ENCODE assay signal across 8 mouse cellular contexts in the genomic region with DNA sequence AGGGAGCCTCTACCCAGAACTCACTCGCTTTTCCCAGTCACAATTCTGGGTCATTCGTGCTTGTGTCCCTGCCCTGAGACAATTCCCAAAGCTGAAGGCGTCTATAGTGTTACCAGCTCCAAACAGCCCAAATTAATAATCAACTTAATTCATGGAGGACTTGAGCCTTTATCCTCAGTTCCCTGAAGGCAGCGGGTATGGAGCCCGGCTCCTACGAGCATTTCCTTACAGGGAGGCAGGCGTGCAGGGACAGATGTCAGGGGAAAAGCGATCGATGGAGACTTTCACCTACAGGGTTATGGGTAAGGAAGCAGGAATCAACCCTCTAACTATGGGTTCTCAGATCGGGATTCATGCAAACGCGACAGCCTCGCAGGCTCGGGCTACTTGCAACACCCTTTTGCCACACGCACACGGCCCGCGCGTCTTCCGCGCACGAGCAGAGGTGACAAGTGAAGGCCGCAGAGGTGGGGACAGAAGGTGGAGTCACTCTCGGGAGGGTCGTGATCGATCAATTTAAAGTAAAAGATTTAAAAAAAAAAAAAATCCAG. TPM values are rescaled to one million over a fixed set of nuclear protein-coding genes. Genes with fewer than 3 reads are reported as not detected.
DNase-seq lines count a peak whose midpoint lies in the region; ATAC-seq and TF ChIP-seq lines count a peak whose summit lies in the region.

No protein-coding gene starts in this region.

- H3K9me3 ChIP-seq in lung, embryonic 14.5 days (ENCODE audit: low read depth, low read length): no peaks in the 10 kb centered on the region
- no peaks in the 10 kb centered on the region for H3K9me3 ChIP-seq in heart, embryonic 11.5 days (replicated peaks; ENCODE audit: control insufficient read depth, low read length)
- no peaks in the 10 kb centered on the region for H3K9me3 ChIP-seq in kidney, embryonic 15.5 days (replicated peaks)
- no peaks in the 10 kb centered on the region for H3K9me3 ChIP-seq in midbrain, embryonic 14.5 days (ENCODE audit: control insufficient read depth, low read length)

- H3K4me1 ChIP-seq in lung, embryonic 14.5 days (ENCODE audit: insufficient read depth): peaks cover 14% of the 10 kb centered on the region; the same call in 1 of the 2 replicates
- no peaks in the 10 kb centered on the region; the same call in 1 of the 2 replicates for H3K4me1 ChIP-seq in brown adipose tissue, adult 24 weeks (ENCODE audit: control insufficient read depth, insufficient read depth, insufficient read length, low read length)
- H3K4me1 ChIP-seq in heart, embryonic 11.5 days (ENCODE audit: control insufficient read depth, insufficient read depth, low read length): peaks cover 34% of the 10 kb centered on the region
- peaks cover 61% of the 10 kb centered on the region for H3K4me1 ChIP-seq in kidney, embryonic 15.5 days
- H3K4me1 ChIP-seq in midbrain, embryonic 14.5 days (ENCODE audit: control insufficient read depth, insufficient read depth, low read length): peaks cover 56% of the 10 kb centered on the region

- peak overlapping the region; percentile 97 for H3K4me2 ChIP-seq in lung, embryonic 14.5 days
- peak overlapping the region; percentile 88 for H3K4me2 ChIP-seq in heart, embryonic 11.5 days
- peak overlapping the region; percentile 70 for H3K4me2 ChIP-seq in kidney, embryonic 15.5 days
- peak overlapping the region; percentile 78 for H3K4me2 ChIP-seq in midbrain, embryonic 14.5 days (ENCODE audit: low read length)

- peak; percentile 68 for DNase-seq in lung, embryonic 14.5 days
- no peak for DNase-seq in lung, postnatal 25 days (ENCODE audit: low spot score)
- peak; percentile 79 for DNase-seq in midbrain, embryonic 14.5 days
- DNase-seq in ovary, adult 18-20 months (ENCODE audit: low spot score): no peak
- DNase-seq in spleen, adult 18-20 months: no peak

- peak overlapping the region; percentile 43 for H3K4me3 ChIP-seq in lung, embryonic 14.5 days (ENCODE audit: low read depth, low read length)
- peak overlapping the region; percentile 58 for H3K4me3 ChIP-seq in brown adipose tissue, adult 24 weeks (ENCODE audit: insufficient read depth, low read depth, low read length)
- H3K4me3 ChIP-seq in heart, embryonic 11.5 days (ENCODE audit: low read depth, low read length): peak overlapping the region; percentile 44
- peak overlapping the region; percentile 37 for H3K4me3 ChIP-seq in kidney, embryonic 15.5 days (replicated peaks)
- H3K4me3 ChIP-seq in midbrain, embryonic 14.5 days (replicated peaks; ENCODE audit: low read depth, low read length): peak overlapping the region; percentile 39

- TF ChIP-seq CTCF in lung, embryonic 14.5 days (IDR thresholded peaks at IDR 0.05; ENCODE audit: low read depth): no peak

- 6% methylated on average over 26 of the region's 26 CpGs for WGBS in lung, embryonic 14.5 days
- 3% methylated on average over 26 of the region's 26 CpGs for WGBS in heart, embryonic 11.5 days (ENCODE audit: insufficient replicate concordance)
- 6% methylated on average over 26 of the region's 26 CpGs for WGBS in kidney, embryonic 15.5 days
- 2% methylated on average over 26 of the region's 26 CpGs for WGBS in midbrain, embryonic 14.5 days

- no peak for ATAC-seq in lung, embryonic 14.5 days (ENCODE audit: insufficient read depth)
- ATAC-seq in heart, embryonic 11.5 days (replicated peaks; ENCODE audit: insufficient number of reproducible peaks, low FRiP score, low TSS enrichment): no peak
- no peak for ATAC-seq in kidney, embryonic 15.5 days (replicated peaks; ENCODE audit: low FRiP score)
- ATAC-seq in midbrain, embryonic 14.5 days (ENCODE audit: low FRiP score, low TSS enrichment): no peak

- H3K9ac ChIP-seq in lung, embryonic 14.5 days: peak overlapping the region; percentile 80
- H3K9ac ChIP-seq in heart, embryonic 11.5 days (ENCODE audit: low read depth, low read length): peak overlapping the region; percentile 94
- H3K9ac ChIP-seq in kidney, embryonic 15.5 days: peak overlapping the region; percentile 59
- peak overlapping the region; percentile 73 for H3K9ac ChIP-seq in midbrain, embryonic 14.5 days (replicated peaks; ENCODE audit: low read length)

- no peaks in the 10 kb centered on the region for H3K27me3 ChIP-seq in lung, embryonic 14.5 days (ENCODE audit: insufficient read depth, low read length)
- H3K27me3 ChIP-seq in heart, embryonic 11.5 days (ENCODE audit: control insufficient read depth, insufficient read depth, low read length): no peaks in the 10 kb centered on the region
- no peaks in the 10 kb centered on the region for H3K27me3 ChIP-seq in kidney, embryonic 15.5 days
- H3K27me3 ChIP-seq in midbrain, embryonic 14.5 days (ENCODE audit: control insufficient read depth, insufficient read depth, low read length): no peaks in the 10 kb centered on the region

- no peaks in the 10 kb centered on the region for H3K36me3 ChIP-seq in lung, embryonic 14.5 days (ENCODE audit: insufficient read depth)
- H3K36me3 ChIP-seq in heart, embryonic 11.5 days (ENCODE audit: control insufficient read depth, insufficient read depth, low read length): no peaks in the 10 kb centered on the region
- no peaks in the 10 kb centered on the region for H3K36me3 ChIP-seq in kidney, embryonic 15.5 days
- H3K36me3 ChIP-seq in midbrain, embryonic 14.5 days (ENCODE audit: control insufficient read depth, insufficient read depth, low read length): no peaks in the 10 kb centered on the region

- peak overlapping the region; percentile 60 for H3K27ac ChIP-seq in lung, embryonic 14.5 days (ENCODE audit: low read depth)
- H3K27ac ChIP-seq in brown adipose tissue, adult 24 weeks (replicated peaks; ENCODE audit: low read depth, low read length): no peak overlapping the region
- H3K27ac ChIP-seq in heart, embryonic 11.5 days (ENCODE audit: low read depth, low read length): 0 out of 2 replicates have a peak overlapping the region, but pooled peaks have one; percentile 57
- H3K27ac ChIP-seq in kidney, embryonic 15.5 days: peak overlapping the region; percentile 83
- H3K27ac ChIP-seq in midbrain, embryonic 14.5 days (replicated peaks; ENCODE audit: low read depth, low read length): peak overlapping the region; percentile 52; the same call in 1 of the 2 replicates

RNA-seq across cellular contexts. Expression of a gene that starts 6.2 kb away (rescaled TPM):
- 8.9 and 11.4 TPM in 2 replicates for polyA plus RNA-seq in lung, embryonic 14.5 days (2014; fragmentation: Nextera tagmentation; extraction: Ambion mirVana)
- 0.87 and 1.2 TPM in 2 replicates for polyA plus RNA-seq in brown adipose tissue, adult 24 weeks (2012; ENCODE audit: insufficient read depth, insufficient read length, missing spikeins)
- polyA plus RNA-seq in heart, embryonic 11.5 days (2014; fragmentation: Nextera tagmentation; extraction: Ambion mirVana): 7.1 and 9.1 TPM in 2 replicates
- 12.0 and 15.1 TPM in 2 replicates for polyA plus RNA-seq in kidney, embryonic 15.5 days (2015; fragmentation: Nextera tagmentation; extraction: Ambion mirVana)
- 7.9 and 9.2 TPM in 2 replicates for polyA plus RNA-seq in midbrain, embryonic 14.5 days (2014; fragmentation: Nextera tagmentation; extraction: Ambion mirVana)

RNA-seq across cellular contexts. Expression of a gene that starts 17.5 kb away (rescaled TPM):
- 8.3 and 8.5 TPM in 2 replicates for polyA plus RNA-seq in lung, embryonic 14.5 days (2014; fragmentation: Nextera tagmentation; extraction: Ambion mirVana)
- 0.25 and 0.55 TPM in 2 replicates for polyA plus RNA-seq in brown adipose tissue, adult 24 weeks (2012; ENCODE audit: insufficient read depth, insufficient read length, missing spikeins)
- 6.0 and 6.4 TPM in 2 replicates for polyA plus RNA-seq in heart, embryonic 11.5 days (2014; fragmentation: Nextera tagmentation; extraction: Ambion mirVana)
- 10.3 and 11.8 TPM in 2 replicates for polyA plus RNA-seq in kidney, embryonic 15.5 days (2015; fragmentation: Nextera tagmentation; extraction: Ambion mirVana)
- polyA plus RNA-seq in midbrain, embryonic 14.5 days (2014; fragmentation: Nextera tagmentation; extraction: Ambion mirVana): 9.1 and 9.4 TPM in 2 replicates

RNA-seq across cellular contexts. Expression of a gene that starts 23.7 kb away (rescaled TPM):
- polyA plus RNA-seq in lung, embryonic 14.5 days (2014; fragmentation: Nextera tagmentation; extraction: Ambion mirVana): 39.1 and 46.2 TPM in 2 replicates
- polyA plus RNA-seq in brown adipose tissue, adult 24 weeks (2012; ENCODE audit: insufficient read depth, insufficient read length, missing spikeins): 9.2 and 10.1 TPM in 2 replicates
- polyA plus RNA-seq in heart, embryonic 11.5 days (2014; fragmentation: Nextera tagmentation; extraction: Ambion mirVana): 25.9 and 36.4 TPM in 2 replicates
- polyA plus RNA-seq in kidney, embryonic 15.5 days (2015; fragmentation: Nextera tagmentation; extraction: Ambion mirVana): 72.9 and 73.1 TPM in 2 replicates
- 33.5 and 40.1 TPM in 2 replicates for polyA plus RNA-seq in midbrain, embryonic 14.5 days (2014; fragmentation: Nextera tagmentation; extraction: Ambion mirVana)

RNA-seq across cellular contexts. Expression of a gene that starts 34.6 kb away (rescaled TPM):
- polyA plus RNA-seq in lung, embryonic 14.5 days (2014; fragmentation: Nextera tagmentation; extraction: Ambion mirVana): not detected in 2 replicates
- polyA plus RNA-seq in brown adipose tissue, adult 24 weeks (2012; ENCODE audit: insufficient read depth, insufficient read length, missing spikeins): not detected in 2 replicates
- not detected in 2 replicates for polyA plus RNA-seq in heart, embryonic 11.5 days (2014; fragmentation: Nextera tagmentation; extraction: Ambion mirVana)
- not detected in 2 replicates for polyA plus RNA-seq in kidney, embryonic 15.5 days (2015; fragmentation: Nextera tagmentation; extraction: Ambion mirVana)
- polyA plus RNA-seq in midbrain, embryonic 14.5 days (2014; fragmentation: Nextera tagmentation; extraction: Ambion mirVana): not detected in 2 replicates

Comparison
In these comparisons a context has a peak if more than half of its experiments do, and no peak if none do; other contexts are left out.
1. DNase-seq: peak in lung, embryonic 14.5 days (single experiment) and midbrain, embryonic 14.5 days (single experiment); none in lung, postnatal 25 days (single experiment), ovary, adult 18-20 months (single experiment) and spleen, adult 18-20 months (0 of 2).
2. Peak in every context shown above with its lines, with median percentiles within 50 percentile points of each other: H3K4me2 ChIP-seq, H3K4me3 ChIP-seq and H3K9ac ChIP-seq.